Mouse (Mus musculus): ENCODE results near the gene Chd3. TPM values are rescaled to one million over a fixed set of nuclear protein-coding genes. Genes with fewer than 3 reads are reported as not detected.

Gene Chd3
- 57.3 and 60.1 TPM in 2 replicates for polyA plus RNA-seq (2014; fragmentation: Nextera tagmentation; extraction: Ambion mirVana)

- ATAC-seq (ENCODE audit: insufficient read depth, low FRiP score, low TSS enrichment) (no peak), DNase-seq (ENCODE audit: low spot score) (peak; percentile 10)
- H3K27ac ChIP-seq (ENCODE audit: low read depth, low read length) = peak within 1 kb of the TSS; percentile 100
- H3K4me3 ChIP-seq (ENCODE audit: low read depth, low read length) = peak within 1 kb of the TSS; percentile 96
- 3% methylated on average over 18 of the region's 34 CpGs for WGBS
- no peaks in the 10 kb centered on the region for H3K9me3 ChIP-seq (ENCODE audit: control insufficient read depth, low read length)
- peaks cover 47% of the 10 kb centered on the region for H3K4me1 ChIP-seq (ENCODE audit: control insufficient read depth, insufficient read depth, low read length)
- H3K27me3 ChIP-seq (ENCODE audit: control insufficient read depth, insufficient read depth, low read length) = no peaks in the 10 kb centered on the region
- peak within 1 kb of the TSS; percentile 99 for H3K9ac ChIP-seq (ENCODE audit: low read length)
- H3K4me2 ChIP-seq (ENCODE audit: low read depth) = peak within 1 kb of the TSS; percentile 84
- H3K36me3 ChIP-seq (ENCODE audit: control insufficient read depth, insufficient read depth, low read length) = no peaks in the 10 kb centered on the region
Observed at GRCm38 (mm10) chr11:69369215-69369989, at the start of gene Chd3. Gene Chd3, minus strand, starts transcription at chr11:69369406.

- Histone ChIP-seq H3K4me2 (ENCODE audit: low read depth) (peak overlapping the region; percentile 97), H3K27me3 (ENCODE audit: control insufficient read depth, insufficient read depth, low read length) (peaks cover 14% of the 10 kb centered on the region), H3K27ac (ENCODE audit: low read depth, low read length) (peak overlapping the region; percentile 100), H3K9ac (ENCODE audit: low read length) (peak overlapping the region; percentile 77), H3K9me3 (ENCODE audit: control insufficient read depth, low read length) (no peaks in the 10 kb centered on the region), H3K36me3 (ENCODE audit: control insufficient read depth, insufficient read depth, low read length) (no peaks in the 10 kb centered on the region; the same call in 1 of the 2 replicates), H3K4me1 (ENCODE audit: control insufficient read depth, insufficient read depth, low read length) (peaks cover 47% of the 10 kb centered on the region), H3K4me3 (ENCODE audit: low read depth, low read length) (peak overlapping the region; percentile 81)
- DNase-seq (ENCODE audit: low spot score) = peak; percentile 92
- peak; percentile 24; the same call in 1 of the 2 replicates for ATAC-seq (ENCODE audit: insufficient read depth, low FRiP score, low TSS enrichment)
- under 1% methylated on average over 39 of the region's 39 CpGs for WGBS
Observed at GRCm38 (mm10) chr11:69417449-69418384, 48.5 kb upstream of the Chd3 start.

GRCm38 (mm10) chr11:69416921-69417448 lies 47.8 kb upstream of the Chd3 start:
- Histone ChIP-seq H3K36me3 (ENCODE audit: control insufficient read depth, insufficient read depth, low read length) (no peaks in the 10 kb centered on the region; the same call in 1 of the 2 replicates), H3K9ac (ENCODE audit: low read length) (no peak overlapping the region), H3K4me3 (ENCODE audit: low read depth, low read length) (peak overlapping the region; percentile 81), H3K27ac (ENCODE audit: low read depth, low read length) (peak overlapping the region; percentile 100), H3K4me2 (ENCODE audit: low read depth) (peak overlapping the region; percentile 97), H3K9me3 (ENCODE audit: control insufficient read depth, low read length) (no peaks in the 10 kb centered on the region), H3K27me3 (ENCODE audit: control insufficient read depth, insufficient read depth, low read length) (peaks cover 12% of the 10 kb centered on the region), H3K4me1 (ENCODE audit: control insufficient read depth, insufficient read depth, low read length) (peaks cover 54% of the 10 kb centered on the region)
- ATAC-seq (ENCODE audit: insufficient read depth, low FRiP score, low TSS enrichment) = no peak
- no peak for DNase-seq (ENCODE audit: low spot score)
- under 1% methylated on average over 8 of the region's 8 CpGs for WGBS

- H3K27me3 ChIP-seq (ENCODE audit: control insufficient read depth, insufficient read depth, low read length) = peaks cover 10% of the 10 kb centered on the region
- DNase-seq (ENCODE audit: low spot score) (no peak), ATAC-seq (ENCODE audit: insufficient read depth, low FRiP score, low TSS enrichment) (no peak)
- peak overlapping the region; percentile 100 for H3K27ac ChIP-seq (ENCODE audit: low read depth, low read length)
- peak overlapping the region; percentile 14 for H3K9ac ChIP-seq (ENCODE audit: low read length)
- no peaks in the 10 kb centered on the region for H3K9me3 ChIP-seq (ENCODE audit: control insufficient read depth, low read length)
- WGBS = 0% methylated on average over 4 of the region's 4 CpGs
- peak overlapping the region; percentile 81 for H3K4me3 ChIP-seq (ENCODE audit: low read depth, low read length)
- H3K36me3 ChIP-seq (ENCODE audit: control insufficient read depth, insufficient read depth, low read length) = no peaks in the 10 kb centered on the region; the same call in 1 of the 2 replicates
- peak overlapping the region; percentile 97 for H3K4me2 ChIP-seq (ENCODE audit: low read depth)
- peaks cover 58% of the 10 kb centered on the region for H3K4me1 ChIP-seq (ENCODE audit: control insufficient read depth, insufficient read depth, low read length)
Observed at GRCm38 (mm10) chr11:69416509-69416908, 47.3 kb upstream of the Chd3 start.

GRCm38 (mm10) chr11:69415668-69416451 lies 46.7 kb upstream of the Chd3 start:
- DNase-seq (ENCODE audit: low spot score) (peak; percentile 81), ATAC-seq (ENCODE audit: insufficient read depth, low FRiP score, low TSS enrichment) (no peak)
- Histone ChIP-seq H3K9ac (ENCODE audit: low read length) (peak overlapping the region; percentile 98), H3K27ac (ENCODE audit: low read depth, low read length) (peak overlapping the region; percentile 100), H3K27me3 (ENCODE audit: control insufficient read depth, insufficient read depth, low read length) (peaks cover 4% of the 10 kb centered on the region), H3K4me1 (ENCODE audit: control insufficient read depth, insufficient read depth, low read length) (peaks cover 58% of the 10 kb centered on the region), H3K4me3 (ENCODE audit: low read depth, low read length) (peak overlapping the region; percentile 81), H3K4me2 (ENCODE audit: low read depth) (peak overlapping the region; percentile 97), H3K9me3 (ENCODE audit: control insufficient read depth, low read length) (no peaks in the 10 kb centered on the region), H3K36me3 (ENCODE audit: control insufficient read depth, insufficient read depth, low read length) (no peaks in the 10 kb centered on the region; the same call in 1 of the 2 replicates)
- 0% methylated on average over 16 of the region's 25 CpGs for WGBS

GRCm38 (mm10) chr11:69415327-69415667 lies 46.1 kb upstream of the Chd3 start:
- ATAC-seq (ENCODE audit: insufficient read depth, low FRiP score, low TSS enrichment) = 0 out of 2 replicates have a peak, but pooled peaks have one; percentile 6
- H3K9me3 ChIP-seq (ENCODE audit: control insufficient read depth, low read length) = no peaks in the 10 kb centered on the region
- peaks cover 55% of the 10 kb centered on the region for H3K4me1 ChIP-seq (ENCODE audit: control insufficient read depth, insufficient read depth, low read length)
- no peaks in the 10 kb centered on the region; the same call in 1 of the 2 replicates for H3K36me3 ChIP-seq (ENCODE audit: control insufficient read depth, insufficient read depth, low read length)
- peak overlapping the region; percentile 94 for H3K4me2 ChIP-seq (ENCODE audit: low read depth)
- DNase-seq (ENCODE audit: low spot score) = peak; percentile 71
- H3K9ac ChIP-seq (ENCODE audit: low read length) = peak overlapping the region; percentile 98
- WGBS = 0% methylated on average over 3 of the region's 3 CpGs
- peak overlapping the region; percentile 81 for H3K4me3 ChIP-seq (ENCODE audit: low read depth, low read length)
- H3K27ac ChIP-seq (ENCODE audit: low read depth, low read length) = peak overlapping the region; percentile 100
- no peaks in the 10 kb centered on the region for H3K27me3 ChIP-seq (ENCODE audit: control insufficient read depth, insufficient read depth, low read length)

- WGBS = 9% methylated on average over 4 of the region's 4 CpGs
- peak overlapping the region; percentile 98 for H3K9ac ChIP-seq (ENCODE audit: low read length)
- ATAC-seq (ENCODE audit: insufficient read depth, low FRiP score, low TSS enrichment) (no peak), DNase-seq (ENCODE audit: low spot score) (peak; percentile 35)
- peak overlapping the region; percentile 94 for H3K4me2 ChIP-seq (ENCODE audit: low read depth)
- peaks cover 50% of the 10 kb centered on the region for H3K4me1 ChIP-seq (ENCODE audit: control insufficient read depth, insufficient read depth, low read length)
- no peaks in the 10 kb centered on the region; the same call in 1 of the 2 replicates for H3K36me3 ChIP-seq (ENCODE audit: control insufficient read depth, insufficient read depth, low read length)
- no peaks in the 10 kb centered on the region for H3K9me3 ChIP-seq (ENCODE audit: control insufficient read depth, low read length)
- H3K4me3 ChIP-seq (ENCODE audit: low read depth, low read length) = peak overlapping the region; percentile 81
- H3K27me3 ChIP-seq (ENCODE audit: control insufficient read depth, insufficient read depth, low read length) = no peaks in the 10 kb centered on the region
- peak overlapping the region; percentile 100 for H3K27ac ChIP-seq (ENCODE audit: low read depth, low read length)
Observed at GRCm38 (mm10) chr11:69414421-69415326, 45.5 kb upstream of the Chd3 start.

All from neural tube, embryonic 11.5 days (tissue).